Mouse (Mus musculus): ENCODE measurements around the gene Myrip. TPM values are rescaled to one million over a fixed set of nuclear protein-coding genes. Genes with fewer than 3 reads are reported as not detected.
A peak's percentile ranks its signal among the peaks of the same experiment; 100 is the strongest.

Gene Myrip
- total RNA-seq, 2 experiments from 2014 or later, result 79.0 to 97.4 TPM

- peak; percentile 68 to 78 for DNase-seq (ENCODE audit: low spot score in 2 of 2)
- intact Hi-C loops (cut with DNase I), result loop anchor here (1.0 to 5.0 kb wide), 2 partner anchors 63 to 144 kb away; no protein-coding TSS in a partner anchor
Observed at GRCm38 (mm10) chr9:120433747-120434146, 132.4 kb downstream of the Myrip start.

DNA sequence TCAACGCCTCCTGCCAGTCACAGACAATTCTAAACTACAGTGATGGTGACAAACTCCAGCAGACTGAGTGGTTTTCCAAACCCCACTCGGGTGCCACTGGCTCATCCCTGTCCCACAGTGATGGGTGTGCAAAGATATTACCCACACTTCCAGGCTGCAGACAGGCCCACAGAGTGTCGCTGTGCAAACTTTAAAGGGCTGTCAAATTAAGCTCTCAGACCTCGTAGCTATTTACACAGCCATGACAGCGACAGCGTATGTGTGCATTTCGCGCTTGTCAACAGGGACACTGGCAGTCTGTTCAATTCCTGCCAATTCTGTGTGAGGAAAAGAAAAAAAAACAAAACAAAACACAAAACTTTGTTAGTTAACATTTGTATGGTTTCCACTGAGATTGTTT is 134.5 kb downstream of the Myrip start:
- intact Hi-C loops (cut with DNase I), result no loop called here
- no peak for DNase-seq (ENCODE audit: low spot score in 2 of 2)

GRCm38 (mm10) chr9:120436854-120437253 is 135.5 kb downstream of the Myrip start:
- intact Hi-C loops (cut with DNase I), result no loop called here
- no peak for DNase-seq (ENCODE audit: low spot score in 2 of 2)

GRCm38 (mm10) chr9:120437266-120437876 is 136.1 kb downstream of the Myrip start:
- no peak for DNase-seq (ENCODE audit: low spot score in 2 of 2)
- intact Hi-C loops (cut with DNase I), result no loop called here

DNA sequence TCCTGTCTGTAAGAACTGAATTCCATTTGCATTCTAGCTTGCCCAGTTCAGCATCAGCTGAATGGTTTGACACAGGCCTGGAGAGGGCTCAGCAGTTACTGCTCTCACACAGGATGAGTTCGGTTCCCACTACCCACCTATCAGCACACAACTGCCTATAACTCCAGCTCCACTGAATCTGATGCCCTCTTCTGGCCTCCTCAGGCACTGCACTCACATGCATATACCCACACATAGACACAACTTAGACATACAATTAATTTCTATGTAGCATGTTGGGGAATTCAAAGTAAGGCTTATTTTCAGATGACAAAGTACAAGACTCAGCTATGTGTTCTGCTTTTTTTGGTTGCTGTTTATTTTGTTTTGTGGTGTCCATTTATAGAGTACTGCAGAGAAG is 137.0 kb downstream of the Myrip start:
- intact Hi-C loops (cut with DNase I), result no loop called here
- no peak for DNase-seq (ENCODE audit: low spot score in 2 of 2)

DNA sequence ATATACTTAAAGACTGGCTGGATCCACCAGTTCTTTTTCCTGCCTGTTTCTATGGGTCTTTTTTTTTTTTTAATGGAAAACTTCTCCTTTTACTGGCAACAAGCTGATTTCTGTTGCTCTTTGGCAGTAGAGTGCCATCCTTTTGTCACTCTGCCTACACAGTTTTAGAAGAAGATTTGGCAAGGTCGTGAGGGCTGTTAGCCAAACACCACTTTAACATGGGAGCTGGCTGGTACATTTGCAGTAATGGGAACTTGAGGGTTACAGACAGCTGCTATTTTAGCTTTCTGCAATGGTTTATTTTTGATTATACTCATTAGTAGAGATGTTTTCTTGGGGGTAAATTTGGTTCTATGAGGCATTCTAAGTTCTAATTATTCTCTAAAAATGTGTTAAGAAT is 137.5 kb downstream of the Myrip start:
- no peak for DNase-seq (ENCODE audit: low spot score in 2 of 2)
- intact Hi-C loops (cut with DNase I), result no loop called here

DNA sequence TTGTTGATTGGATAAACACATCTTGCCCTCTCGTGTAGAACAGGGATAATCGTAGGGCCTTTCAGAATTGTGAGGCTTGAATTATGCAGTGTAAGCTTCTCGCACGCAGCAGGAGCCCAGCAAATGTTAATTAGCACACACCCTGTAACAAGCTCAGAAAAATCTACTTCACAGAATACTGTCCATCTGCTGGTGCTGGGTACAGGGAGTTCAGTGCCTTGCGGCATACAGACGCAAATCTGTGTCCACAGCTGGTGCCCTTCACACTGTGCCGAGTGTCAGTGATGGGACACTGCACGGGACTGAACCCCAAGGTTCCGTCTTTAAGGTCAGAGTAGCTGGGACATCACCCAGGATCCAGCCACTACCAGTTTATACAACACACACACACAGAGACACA is 143.3 kb downstream of the Myrip start:
- peak in 1 of 2 experiments; percentile 67 for DNase-seq (ENCODE audit: low spot score in 2 of 2)
- intact Hi-C loops (cut with DNase I), result no loop called here

- intact Hi-C loops (cut with DNase I), result no loop called here
- DNase-seq (ENCODE audit: low spot score in 2 of 2), result no peak
Observed at GRCm38 (mm10) chr9:120449696-120450329, 148.5 kb downstream of the Myrip start.

- peak; percentile 55 to 69 for DNase-seq (ENCODE audit: low spot score in 2 of 2)
- intact Hi-C loops (cut with DNase I), result loop anchor here (5.0 kb wide), 1 partner anchor 36 kb away; the partner anchor contains the start of gene Eif1b
Observed at GRCm38 (mm10) chr9:120455768-120456655, 154.7 kb downstream of the Myrip start.

- intact Hi-C loops (cut with DNase I), result no loop called here
Observed at GRCm38 (mm10) chr9:120470431-120470830, 169.1 kb downstream of the Myrip start.

GRCm38 (mm10) chr9:120481644-120482043 is 180.3 kb downstream of the Myrip start:
- intact Hi-C loops (cut with DNase I), result no loop called here
- no peak for DNase-seq (ENCODE audit: low spot score in 2 of 2)

More at GRCm38 (mm10) chr9:120470431-120470830, 169.1 kb downstream of the Myrip start:
- no peak for DNase-seq (ENCODE audit: low spot score in 2 of 2)

GRCm38 (mm10) chr9:120482382-120482781 is 181.1 kb downstream of the Myrip start:
- intact Hi-C loops (cut with DNase I), result no loop called here
- DNase-seq (ENCODE audit: low spot score in 2 of 2), result no peak

DNA sequence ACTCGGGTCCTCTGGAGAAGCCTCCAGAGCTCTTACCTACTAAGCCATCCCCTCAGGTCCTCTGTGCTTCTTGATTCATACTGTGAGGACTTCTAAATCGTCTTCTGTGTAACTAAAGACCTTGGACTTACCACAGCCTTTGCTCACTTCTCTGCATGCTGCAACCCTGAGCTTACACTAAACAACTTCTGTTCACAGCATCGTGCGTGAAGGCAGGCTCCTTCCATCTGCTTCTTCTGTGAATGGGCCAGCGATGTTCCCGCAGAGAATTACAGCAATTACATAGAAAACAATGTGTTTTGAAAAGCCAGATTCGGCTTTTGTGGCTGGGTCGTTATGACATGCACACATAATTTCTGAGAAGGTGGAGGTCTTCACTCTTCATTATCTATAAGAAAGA is 181.8 kb downstream of the Myrip start:
- intact Hi-C loops (cut with DNase I), result no loop called here
- DNase-seq (ENCODE audit: low spot score in 2 of 2), result no peak

DNA sequence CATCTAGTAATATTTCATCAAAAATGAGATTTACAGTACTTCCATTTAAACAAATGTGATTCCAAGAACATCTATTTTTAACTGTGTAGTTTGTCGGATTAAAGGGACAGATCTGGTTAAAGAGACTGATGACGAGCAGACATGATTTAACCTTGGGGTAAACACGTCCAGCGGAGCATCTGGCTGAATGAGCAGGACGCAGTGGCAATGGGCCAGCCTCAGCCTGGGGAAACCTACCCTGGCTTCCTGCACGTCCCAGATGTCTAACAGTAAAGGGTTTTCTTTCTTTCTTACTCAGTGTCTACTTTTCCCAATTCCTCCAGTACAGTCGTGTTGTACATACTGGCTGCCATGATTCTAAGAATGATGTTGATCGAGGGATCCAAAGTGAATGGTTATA is 185.8 kb downstream of the Myrip start:
- intact Hi-C loops (cut with DNase I), result no loop called here
- DNase-seq (ENCODE audit: low spot score in 2 of 2), result no peak

DNA sequence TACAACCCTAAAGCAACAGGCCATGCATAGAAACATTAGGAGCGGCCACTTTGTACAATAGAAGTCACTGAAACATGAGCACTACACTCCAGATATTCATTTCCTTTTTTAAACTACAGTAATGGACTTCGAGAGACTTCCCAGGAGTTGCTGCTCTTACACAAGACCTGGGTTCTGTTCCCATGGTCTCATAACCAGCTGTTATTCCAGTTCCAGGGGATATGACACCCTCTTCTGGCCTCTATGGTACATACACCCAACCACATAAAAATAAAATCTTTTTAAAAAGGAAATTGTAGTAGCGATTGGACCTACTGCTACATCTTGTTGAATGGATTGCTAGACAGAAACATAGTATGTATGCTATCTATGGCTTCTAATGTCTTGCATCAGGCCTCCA is 190.2 kb downstream of the Myrip start:
- intact Hi-C loops (cut with DNase I), result loop anchor here (5.0 kb wide), 1 partner anchor 34 kb away; no protein-coding TSS in a partner anchor
- DNase-seq (ENCODE audit: low spot score in 2 of 2), result no peak

- DNase-seq (ENCODE audit: low spot score in 2 of 2), result no peak
- intact Hi-C loops (cut with DNase I), result loop anchor here (5.0 kb wide), 1 partner anchor 35 kb away; no protein-coding TSS in a partner anchor
Observed at GRCm38 (mm10) chr9:120492010-120492399, 190.7 kb downstream of the Myrip start, which contains the start of gene Eif1b. Eif1b (plus strand) TSS chr9:120492232.

DNA sequence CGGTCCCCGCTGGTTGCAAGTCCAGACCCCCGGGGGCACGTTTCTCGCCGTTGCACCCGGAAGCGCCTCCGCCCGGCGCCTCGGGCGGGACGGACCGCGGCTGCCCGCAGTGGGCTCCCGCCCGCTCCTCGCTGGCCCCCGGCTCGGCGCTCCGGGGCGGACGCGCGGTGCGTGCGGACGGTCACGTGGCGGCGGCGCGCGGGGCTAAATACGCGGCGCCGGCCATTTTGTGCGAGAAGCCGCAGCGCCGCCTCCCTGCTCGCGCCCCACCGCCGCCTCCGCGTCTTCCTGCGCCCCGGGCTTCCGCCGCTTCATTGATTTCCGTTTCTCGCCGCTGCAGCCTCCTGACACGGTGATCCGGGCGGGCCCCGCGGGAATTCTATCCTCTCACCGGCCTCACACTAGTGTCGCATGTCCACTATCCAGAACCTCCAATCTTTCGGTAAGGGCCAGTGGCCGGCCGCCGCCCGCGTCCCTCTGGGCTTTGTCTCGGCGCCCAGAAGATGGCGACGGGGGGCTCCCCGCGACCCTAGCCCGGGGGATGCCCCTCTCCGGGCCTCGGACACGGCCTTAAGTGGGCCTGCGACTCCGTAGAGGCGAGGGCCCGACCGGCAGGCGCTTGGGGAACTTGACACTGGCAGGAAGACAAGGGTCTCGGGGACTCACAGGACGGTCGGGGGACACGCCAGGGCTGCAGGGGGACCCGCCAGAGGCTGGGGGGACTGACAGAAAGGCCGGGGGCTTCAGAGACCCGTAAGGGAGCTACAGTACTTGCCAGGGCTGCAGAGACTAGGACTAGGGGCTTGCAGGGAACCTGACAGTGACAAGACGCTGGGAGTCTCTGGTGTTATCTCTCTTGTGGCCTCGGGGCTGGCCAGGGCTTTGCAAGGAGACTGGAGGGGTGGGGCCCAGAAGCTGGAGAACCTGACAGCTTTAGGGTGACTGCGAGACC is 191.4 kb downstream of the Myrip start:
- peak; percentile 79 to 85 for DNase-seq (ENCODE audit: low spot score in 2 of 2)
- intact Hi-C loops (cut with DNase I), result loop anchor here (5.0 kb wide), 1 partner anchor 35 kb away; no protein-coding TSS in a partner anchor

- DNase-seq (ENCODE audit: low spot score in 2 of 2), result no peak
- intact Hi-C loops (cut with DNase I), result loop anchor here (5.0 kb wide), 1 partner anchor 36 kb away; no protein-coding TSS in a partner anchor
Observed at GRCm38 (mm10) chr9:120493781-120494180, 192.5 kb downstream of the Myrip start.

DNA sequence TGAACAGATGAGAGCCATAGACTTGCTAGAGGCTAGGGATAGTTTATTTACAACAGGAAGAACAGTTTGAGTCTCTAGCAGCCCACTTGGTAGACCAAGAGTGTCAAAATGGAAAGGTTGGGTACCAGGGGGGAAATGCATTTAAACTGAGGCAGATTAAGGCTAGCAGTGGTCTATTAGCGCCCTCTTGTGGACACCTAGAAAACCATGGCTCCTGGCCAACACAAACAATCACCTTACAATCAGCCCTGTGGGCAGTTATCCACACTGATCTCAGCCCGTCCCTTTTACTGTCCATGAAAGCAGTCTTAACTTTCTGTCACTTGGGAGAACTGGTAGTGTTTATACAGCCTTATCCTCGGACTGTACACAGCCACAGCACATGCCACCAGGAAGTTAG is 195.4 kb downstream of the Myrip start:
- intact Hi-C loops (cut with DNase I), result loop anchor here (1.0 to 5.0 kb wide), 2 partner anchors 62 to 354 kb away; no protein-coding TSS in a partner anchor
- peak; percentile 78 to 86 for DNase-seq (ENCODE audit: low spot score in 2 of 2)

Measured in left cerebral cortex, postnatal 14 days (tissue).